Mouse (Mus musculus): Measurements from ENCODE around the gene Nme9. TPM values are rescaled to one million over a fixed set of nuclear protein-coding genes. Genes with fewer than 3 reads are reported as not detected.

Nme9 gene
- total and polyA plus RNA-seq, 2 experiments, result not detected

- Histone ChIP-seq H3K27ac (replicated peaks; ENCODE audit: insufficient read depth, low read depth, low read length) (no peak overlapping the region), H3K36me3 (ENCODE audit: control insufficient read depth, insufficient read depth, low read length) (peaks cover 17% of the 10 kb centered on the region), H3K79me2 (ENCODE audit: control insufficient read depth, insufficient read depth, low read length) (no peaks in the 10 kb centered on the region), H3K4me1 (ENCODE audit: control insufficient read depth, insufficient read depth, low read length) (peaks cover 7% of the 10 kb centered on the region; the same call in 1 of the 2 replicates), H3K27me3 (ENCODE audit: control insufficient read depth, insufficient read depth, low read length) (no peaks in the 10 kb centered on the region), H3K9ac (ENCODE audit: low read depth, low read length) (no peak overlapping the region), H3K4me3 (ENCODE audit: insufficient read depth, low read depth, low read length) (no peak overlapping the region)
- TF ChIP-seq CTCF (IDR thresholded peaks at IDR 0.05; ENCODE audit: low read depth, low read length), result no peak
- 95% methylated on average over 3 of the region's 3 CpGs for WGBS
- DNase-seq (ENCODE audit: extremely low read depth, low read depth, low spot score), result no peak
These were observed 36.6 kb downstream of the Nme9 start for GRCm38 (mm10) chr9:99487841-99488240.

- Histone ChIP-seq H3K4me3 (ENCODE audit: insufficient read depth, low read depth, low read length) (no peak overlapping the region), H3K4me1 (ENCODE audit: control insufficient read depth, insufficient read depth, low read length) (peaks cover 5% of the 10 kb centered on the region; the same call in 1 of the 2 replicates), H3K36me3 (ENCODE audit: control insufficient read depth, insufficient read depth, low read length) (peaks cover 24% of the 10 kb centered on the region), H3K27ac (replicated peaks; ENCODE audit: insufficient read depth, low read depth, low read length) (peak overlapping the region; percentile 86), H3K79me2 (ENCODE audit: control insufficient read depth, insufficient read depth, low read length) (no peaks in the 10 kb centered on the region), H3K9ac (ENCODE audit: low read depth, low read length) (no peak overlapping the region), H3K27me3 (ENCODE audit: control insufficient read depth, insufficient read depth, low read length) (no peaks in the 10 kb centered on the region)
- WGBS, result 81% methylated on average over 4 of the region's 4 CpGs
- peak; percentile 72 for DNase-seq (ENCODE audit: extremely low read depth, low read depth, low spot score)
- TF ChIP-seq CTCF (IDR thresholded peaks at IDR 0.05; ENCODE audit: low read depth, low read length) (no peak), POLR2A (IDR thresholded peaks at IDR 0.05; ENCODE audit: extremely low read depth, insufficient read depth, low read length) (no peak)
These were observed 39.8 kb downstream of the Nme9 start for GRCm38 (mm10) chr9:99491050-99491449.

GRCm38 (mm10) chr9:99492634-99493200, 41.4 kb downstream of the Nme9 start:
- TF ChIP-seq CTCF (IDR thresholded peaks at IDR 0.05; ENCODE audit: low read depth, low read length) (no peak), POLR2A (IDR thresholded peaks at IDR 0.05; ENCODE audit: extremely low read depth, insufficient read depth, low read length) (no peak)
- no peak overlapping the region for H3K4me3 ChIP-seq (ENCODE audit: insufficient read depth, low read depth, low read length)
- no peak overlapping the region for H3K27ac ChIP-seq (replicated peaks; ENCODE audit: insufficient read depth, low read depth, low read length)
- H3K4me1 ChIP-seq (ENCODE audit: control insufficient read depth, insufficient read depth, low read length), result peaks cover 5% of the 10 kb centered on the region; the same call in 1 of the 2 replicates
- H3K9ac ChIP-seq (ENCODE audit: low read depth, low read length), result no peak overlapping the region
- DNase-seq (ENCODE audit: extremely low read depth, low read depth, low spot score), result no peak
- no peaks in the 10 kb centered on the region for H3K79me2 ChIP-seq (ENCODE audit: control insufficient read depth, insufficient read depth, low read length)
- WGBS, result 88% methylated on average over 10 of the region's 10 CpGs
- H3K27me3 ChIP-seq (ENCODE audit: control insufficient read depth, insufficient read depth, low read length), result no peaks in the 10 kb centered on the region
- peaks cover 21% of the 10 kb centered on the region for H3K36me3 ChIP-seq (ENCODE audit: control insufficient read depth, insufficient read depth, low read length)

- DNase-seq (ENCODE audit: extremely low read depth, low read depth, low spot score), result peak; percentile 62
- no peaks in the 10 kb centered on the region; the same call in 1 of the 2 replicates for H3K4me1 ChIP-seq (ENCODE audit: control insufficient read depth, insufficient read depth, low read length)
- no peak overlapping the region for H3K9ac ChIP-seq (ENCODE audit: low read depth, low read length)
- H3K79me2 ChIP-seq (ENCODE audit: control insufficient read depth, insufficient read depth, low read length), result no peaks in the 10 kb centered on the region; the same call in 1 of the 2 replicates
- peaks cover 24% of the 10 kb centered on the region for H3K36me3 ChIP-seq (ENCODE audit: control insufficient read depth, insufficient read depth, low read length)
- H3K4me3 ChIP-seq (ENCODE audit: insufficient read depth, low read depth, low read length), result peak overlapping the region; percentile 30; the same call in 1 of the 2 replicates
- no peaks in the 10 kb centered on the region for H3K27me3 ChIP-seq (ENCODE audit: control insufficient read depth, insufficient read depth, low read length)
- WGBS, result 59% methylated on average over 4 of the region's 4 CpGs
- TF ChIP-seq CTCF (IDR thresholded peaks at IDR 0.05; ENCODE audit: low read depth, low read length) (no peak), POLR2A (IDR thresholded peaks at IDR 0.05; ENCODE audit: extremely low read depth, insufficient read depth, low read length) (no peak)
- H3K27ac ChIP-seq (replicated peaks; ENCODE audit: insufficient read depth, low read depth, low read length), result 0 out of 2 replicates have a peak overlapping the region, but pooled peaks have one; percentile 4
These were observed 48.1 kb downstream of the Nme9 start for GRCm38 (mm10) chr9:99499336-99499735.

GRCm38 (mm10) chr9:99505875-99506274, 54.6 kb downstream of the Nme9 start:
- Histone ChIP-seq H3K27ac (replicated peaks; ENCODE audit: insufficient read depth, low read depth, low read length) (no peak overlapping the region), H3K9ac (ENCODE audit: low read depth, low read length) (no peak overlapping the region), H3K79me2 (ENCODE audit: control insufficient read depth, insufficient read depth, low read length) (no peaks in the 10 kb centered on the region), H3K4me3 (ENCODE audit: insufficient read depth, low read depth, low read length) (no peak overlapping the region), H3K36me3 (ENCODE audit: control insufficient read depth, insufficient read depth, low read length) (peaks cover 5% of the 10 kb centered on the region), H3K4me1 (ENCODE audit: control insufficient read depth, insufficient read depth, low read length) (no peaks in the 10 kb centered on the region; the same call in 1 of the 2 replicates), H3K27me3 (ENCODE audit: control insufficient read depth, insufficient read depth, low read length) (no peaks in the 10 kb centered on the region)
- DNase-seq (ENCODE audit: extremely low read depth, low read depth, low spot score), result no peak
- TF ChIP-seq CTCF (IDR thresholded peaks at IDR 0.05; ENCODE audit: low read depth, low read length) (no peak), POLR2A (IDR thresholded peaks at IDR 0.05; ENCODE audit: extremely low read depth, insufficient read depth, low read length) (no peak)
- 81% methylated on average over 7 of the region's 7 CpGs for WGBS

Other genes with a start within 250 kb of the Nme9 start
- not detected in 2 replicates for gene Faiml, start 214.2 kb upstream of the Nme9 start, total RNA-seq (2014; rRNA removed)
- not detected in 2 replicates for gene Faiml, start 214.2 kb upstream of the Nme9 start, polyA plus RNA-seq (2012; rRNA removed)
- gene Cep70, start 208.1 kb upstream of the Nme9 start, total RNA-seq (2014; rRNA removed), result 6.1 and 9.4 TPM in 2 replicates
- 0.68 and 0.70 TPM in 2 replicates for gene Cep70, start 208.1 kb upstream of the Nme9 start, polyA plus RNA-seq (2012; rRNA removed)
- gene Esyt3, start 92.9 kb upstream of the Nme9 start, total RNA-seq (2014; rRNA removed), result under 0.01 TPM in 1 of 2 replicates, not detected in the other
- gene Esyt3, start 92.9 kb upstream of the Nme9 start, polyA plus RNA-seq (2012; rRNA removed), result 0.06 and 0.11 TPM in 2 replicates
- gene Mras, start 14.1 kb upstream of the Nme9 start, total RNA-seq (2014; rRNA removed), result 1.3 and 2.9 TPM in 2 replicates
- gene Mras, start 14.1 kb upstream of the Nme9 start, polyA plus RNA-seq (2012; rRNA removed), result 3.5 and 4.1 TPM in 2 replicates
- 9.3 and 12.1 TPM in 2 replicates for gene Armc8, start 117.4 kb downstream of the Nme9 start, total RNA-seq (2014; rRNA removed)
- 3.8 and 4.4 TPM in 2 replicates for gene Armc8, start 117.4 kb downstream of the Nme9 start, polyA plus RNA-seq (2012; rRNA removed)
- 6.9 and 11.5 TPM in 2 replicates for gene Dbr1, start 124.3 kb downstream of the Nme9 start, total RNA-seq (2014; rRNA removed)
- gene Dbr1, start 124.3 kb downstream of the Nme9 start, polyA plus RNA-seq (2012; rRNA removed), result 5.4 and 7.1 TPM in 2 replicates
- gene A4gnt, start 161.0 kb downstream of the Nme9 start, total RNA-seq (2014; rRNA removed), result not detected in 2 replicates
- not detected in 2 replicates for gene A4gnt, start 161.0 kb downstream of the Nme9 start, polyA plus RNA-seq (2012; rRNA removed)
- gene Dzip1l, start 178.0 kb downstream of the Nme9 start, total RNA-seq (2014; rRNA removed), result 0.46 and 0.47 TPM in 2 replicates
- 0.20 and 0.22 TPM in 2 replicates for gene Dzip1l, start 178.0 kb downstream of the Nme9 start, polyA plus RNA-seq (2012; rRNA removed)